Mouse (Mus musculus): ENCODE data around the gene Wnk2.

Wnk2 gene

DNA sequence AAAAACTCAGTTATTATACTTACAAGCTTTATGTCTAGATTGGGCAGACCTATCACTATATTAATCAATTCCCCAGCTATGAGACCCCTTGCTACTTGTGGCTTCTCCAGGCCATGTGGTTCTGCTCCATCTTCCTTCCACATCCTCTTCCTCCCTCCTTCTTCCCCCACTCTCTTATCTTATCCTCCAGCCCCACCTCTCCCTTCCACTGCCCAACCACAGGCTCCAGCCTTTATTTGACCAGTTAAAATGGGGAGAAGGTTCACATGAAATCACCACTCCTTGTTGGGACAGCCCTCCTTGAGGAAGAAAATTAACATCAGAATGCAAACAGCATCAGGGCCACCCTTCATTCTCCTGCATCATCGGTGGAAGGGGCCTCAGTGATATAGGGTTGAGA lies 32.9 kb upstream of the Wnk2 start:
- in situ Hi-C loops (cut with MboI; ENCODE audit: unreplicated experiment in 2 of 2): loop anchor here in 1 of 2 experiments (25.0 kb wide), 1 partner anchor 318 kb away; the partner anchor contains the start of gene Phf2

DNA sequence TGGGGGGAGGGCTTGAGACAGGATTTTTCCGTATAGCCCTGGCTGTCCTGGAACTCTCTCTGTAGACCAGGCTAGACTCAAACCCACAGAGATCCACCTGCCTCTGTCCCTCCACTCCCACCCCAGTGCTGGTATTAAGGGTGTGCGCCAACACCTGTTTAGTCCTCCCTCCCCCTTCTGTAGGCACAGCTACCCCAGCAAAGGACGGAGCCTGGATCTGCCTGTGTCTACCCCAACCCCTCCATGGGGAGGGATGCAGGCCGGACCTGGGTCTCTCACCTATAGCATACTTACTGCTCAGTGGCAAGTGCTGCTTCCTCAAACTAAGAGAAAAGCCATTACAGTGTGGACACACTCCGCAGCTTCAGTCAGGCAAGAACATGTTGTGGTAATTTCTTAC lies 32.5 kb upstream of the Wnk2 start:
- in situ Hi-C loops (cut with MboI; ENCODE audit: unreplicated experiment in 2 of 2): loop anchor here in 1 of 2 experiments (25.0 kb wide), 1 partner anchor 318 kb away; the partner anchor contains the start of gene Phf2

DNA sequence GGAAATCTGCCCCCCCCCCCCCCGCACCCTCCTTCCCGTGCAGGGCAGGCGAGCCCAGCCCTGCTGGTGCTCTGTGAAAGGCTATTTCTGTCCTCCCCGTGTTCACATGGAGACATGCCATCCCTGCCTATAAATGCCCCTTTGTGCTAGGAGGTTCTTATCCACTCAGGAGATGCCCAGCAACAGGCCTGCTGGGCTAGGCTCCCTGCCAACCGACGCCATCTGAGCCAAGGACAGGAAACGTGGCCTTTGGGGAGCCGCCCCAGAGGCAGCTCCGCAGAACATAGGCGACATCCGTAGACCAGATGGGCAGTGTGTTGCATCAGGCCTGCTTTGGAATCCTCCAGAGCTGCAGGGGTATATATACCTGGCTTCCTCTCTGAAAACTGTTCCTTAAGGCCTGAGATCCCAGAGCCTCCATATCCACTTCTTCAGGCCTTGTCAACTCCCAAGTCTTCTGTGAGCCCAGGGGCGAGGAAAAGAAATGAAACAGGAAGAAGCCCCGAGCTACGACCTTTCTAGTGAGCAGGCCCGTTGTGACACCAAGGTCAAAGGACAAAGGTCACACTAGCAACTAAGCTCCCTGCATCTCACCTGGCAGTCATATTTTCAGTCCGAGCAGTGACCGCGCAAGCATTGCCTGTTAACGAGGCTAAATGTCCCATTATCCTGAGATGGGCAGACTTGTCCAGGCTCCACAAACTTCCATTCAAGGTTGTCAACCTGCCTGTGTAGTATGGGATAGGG lies 31.2 kb upstream of the Wnk2 start:
- in situ Hi-C loops (cut with MboI; ENCODE audit: unreplicated experiment in 2 of 2): loop anchor here (10.0 to 25.0 kb wide), 2 partner anchors 124 to 317 kb away; partner anchors contain the start of gene Phf2 (in 1 of the 2)

DNA sequence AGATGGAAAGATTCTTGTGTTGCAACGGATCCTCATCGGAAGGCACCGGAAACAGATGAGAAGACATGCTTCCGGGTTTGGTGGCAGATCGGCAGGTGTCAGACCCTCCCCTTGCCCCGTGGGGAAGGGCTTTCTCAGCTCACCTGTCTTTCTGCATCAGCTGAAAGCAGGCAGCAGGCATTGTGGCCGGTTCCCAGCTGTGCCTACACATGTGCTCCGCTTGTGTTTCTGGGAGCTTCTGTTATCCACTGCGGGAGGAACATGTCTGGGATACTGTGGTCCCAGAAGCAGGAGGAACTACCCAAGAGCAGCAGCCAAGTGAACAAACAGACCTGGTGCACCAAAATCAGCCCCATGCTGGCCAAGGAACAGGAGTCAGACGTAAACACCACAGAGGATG lies 27.7 kb upstream of the Wnk2 start:
- in situ Hi-C loops (cut with MboI; ENCODE audit: unreplicated experiment in 2 of 2): loop anchor here (10.0 to 25.0 kb wide), 2 partner anchors 121 to 313 kb away; partner anchors contain the start of gene Phf2 (in 1 of the 2)

DNA sequence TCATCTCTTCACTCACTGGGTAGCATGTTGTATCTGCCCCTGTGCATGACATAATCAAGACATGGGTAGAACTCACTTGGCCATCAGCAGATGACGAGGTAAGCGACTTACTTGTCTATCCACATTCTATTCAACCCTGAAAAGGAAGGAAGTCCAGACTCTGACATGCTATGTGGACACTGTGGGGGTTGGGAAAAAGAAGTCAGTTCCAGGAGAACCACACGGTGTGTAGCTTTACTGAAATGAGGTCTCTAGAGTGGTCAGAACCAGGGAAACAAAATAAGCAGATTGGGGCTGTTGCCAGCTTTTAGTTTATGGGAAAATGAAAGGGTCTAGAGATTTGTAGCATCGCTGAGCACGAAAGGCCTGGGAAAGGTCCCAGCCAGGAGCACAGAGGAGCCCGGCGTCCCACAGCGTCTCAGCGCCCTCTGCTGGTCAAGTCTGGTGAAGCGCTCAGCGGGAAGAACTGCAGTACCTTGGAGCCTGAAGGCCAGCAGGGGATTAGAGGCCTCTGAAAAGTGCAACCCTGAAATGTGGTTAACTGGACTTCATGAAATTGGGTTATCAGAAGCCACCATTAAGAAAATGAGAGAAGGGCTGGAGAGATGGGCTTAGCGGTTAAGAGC lies 25.3 kb upstream of the Wnk2 start:
- in situ Hi-C loops (cut with MboI; ENCODE audit: unreplicated experiment in 2 of 2): loop anchor here (5.0 to 25.0 kb wide), 3 partner anchors 118 to 521 kb away; no protein-coding TSS in a partner anchor

DNA sequence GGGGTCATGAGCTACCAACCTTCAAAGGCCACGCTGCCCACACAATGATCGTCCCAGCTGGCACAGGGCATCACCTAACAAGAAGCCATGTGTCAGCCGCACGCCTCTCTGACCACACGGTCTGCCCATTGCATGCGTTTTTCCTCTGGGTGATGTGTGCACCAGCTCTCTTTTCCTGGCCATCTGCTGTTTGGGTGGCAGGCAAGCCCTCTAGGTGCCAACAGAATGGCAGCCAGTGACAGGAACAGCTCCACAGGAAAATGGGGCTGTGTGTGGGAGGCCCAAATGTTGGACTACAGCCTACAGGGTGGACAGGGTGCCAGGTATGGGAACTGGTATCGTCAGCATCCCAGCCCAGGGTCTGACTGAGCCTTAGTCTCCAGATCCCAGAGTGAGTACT lies 24.5 kb upstream of the Wnk2 start:
- in situ Hi-C loops (cut with MboI; ENCODE audit: unreplicated experiment in 2 of 2): loop anchor here (5.0 to 25.0 kb wide), 3 partner anchors 118 to 520 kb away; no protein-coding TSS in a partner anchor

DNA sequence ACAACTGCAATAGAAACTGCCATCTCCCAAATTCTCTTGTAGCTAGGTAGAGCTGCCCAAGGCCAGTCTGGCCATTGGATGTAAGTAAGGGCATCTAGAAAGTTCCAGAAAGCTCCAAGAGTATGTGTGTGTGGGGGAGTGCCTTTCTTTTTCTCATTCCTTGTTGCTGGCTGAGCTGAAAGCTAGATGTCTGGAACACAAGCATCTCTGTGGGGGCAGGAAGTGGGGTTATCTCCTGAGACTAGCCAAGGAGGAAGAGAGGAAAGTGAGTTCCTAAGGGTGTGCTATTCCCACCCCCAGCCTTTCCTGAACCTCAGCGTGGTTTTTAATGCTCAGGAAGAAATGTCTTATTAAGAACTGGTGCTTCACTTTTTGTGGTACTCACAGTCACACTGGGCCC lies 23.9 kb upstream of the Wnk2 start:
- in situ Hi-C loops (cut with MboI; ENCODE audit: unreplicated experiment in 2 of 2): loop anchor here (5.0 to 25.0 kb wide), 3 partner anchors 117 to 519 kb away; no protein-coding TSS in a partner anchor

DNA sequence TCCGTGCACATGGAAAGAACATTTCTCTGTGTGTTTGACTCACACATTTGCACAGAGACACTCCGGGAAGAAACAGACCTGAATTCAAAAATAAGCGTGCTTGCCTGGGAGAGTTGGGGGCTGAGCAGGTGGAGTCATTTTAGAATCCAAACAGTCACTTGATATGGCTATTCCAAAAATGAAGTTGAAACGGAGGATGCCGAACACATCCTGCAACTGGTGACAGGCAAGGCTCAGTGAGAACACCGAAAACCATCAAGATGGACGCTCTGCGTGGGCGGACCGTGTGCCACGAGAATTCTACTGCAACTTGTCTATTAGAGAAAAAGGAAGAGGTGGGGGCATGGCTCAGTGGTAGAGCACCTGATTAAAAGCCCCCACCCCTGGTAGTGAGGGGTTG lies 22.8 kb upstream of the Wnk2 start:
- in situ Hi-C loops (cut with MboI; ENCODE audit: unreplicated experiment in 2 of 2): loop anchor here (5.0 to 25.0 kb wide), 3 partner anchors 116 to 518 kb away; no protein-coding TSS in a partner anchor

DNA sequence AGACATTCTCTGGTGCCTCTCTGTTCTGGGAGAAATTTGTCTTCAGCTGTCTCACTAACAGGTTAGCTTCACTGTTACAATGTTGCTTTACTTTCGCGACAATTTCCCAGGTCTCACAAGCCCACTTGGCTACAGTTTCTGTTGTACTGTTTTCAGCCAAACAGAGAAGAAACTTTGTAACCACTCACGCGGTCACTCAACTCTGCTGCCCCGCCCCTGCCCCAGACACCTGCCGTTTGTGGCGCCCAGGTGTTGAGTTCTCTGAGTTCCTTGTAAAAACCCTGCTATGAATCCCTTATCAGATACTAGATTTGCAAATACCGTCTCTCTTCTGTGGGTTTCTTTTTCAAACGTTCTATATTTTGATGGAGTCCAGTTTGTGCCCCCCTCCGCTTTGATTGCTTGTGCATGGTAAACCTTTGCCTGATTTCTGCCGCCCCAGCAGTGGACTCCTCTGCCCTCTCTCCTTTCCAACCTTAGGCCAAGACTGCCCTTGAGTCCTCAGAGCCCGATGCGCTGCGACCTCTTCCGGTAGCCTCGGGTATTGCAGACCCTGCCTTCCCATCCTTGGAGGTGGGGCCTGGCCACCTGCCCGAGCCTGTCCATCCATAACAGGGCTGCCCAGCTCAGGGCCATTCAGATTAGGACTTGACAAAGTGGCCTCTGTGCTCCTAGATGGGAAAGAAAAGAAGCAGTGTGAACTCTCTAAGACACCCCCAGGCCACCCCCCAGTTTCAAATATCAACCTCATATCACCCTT lies 21.8 kb upstream of the Wnk2 start:
- in situ Hi-C loops (cut with MboI; ENCODE audit: unreplicated experiment in 2 of 2): loop anchor here (5.0 to 25.0 kb wide), 5 partner anchors 115 to 645 kb away; no protein-coding TSS in a partner anchor

DNA sequence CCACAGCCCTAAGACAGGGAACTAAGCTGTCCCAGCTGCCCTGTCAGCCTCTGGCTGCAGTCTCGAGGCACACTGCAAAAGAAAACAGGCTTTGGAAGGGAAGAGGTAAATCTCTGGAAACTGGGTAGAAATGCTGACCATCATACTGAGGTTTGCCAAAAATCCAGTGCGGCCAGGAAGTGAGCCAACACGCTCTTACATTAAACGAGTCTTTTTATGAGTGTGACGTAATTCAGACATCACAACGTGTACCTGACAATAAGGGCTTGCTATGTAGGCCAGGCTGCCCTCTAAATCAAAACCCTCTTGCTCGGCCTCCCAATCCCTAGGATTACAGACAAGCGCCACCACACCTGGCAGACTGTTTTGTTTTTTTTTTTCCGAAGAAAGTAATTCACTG lies 19.3 kb upstream of the Wnk2 start:
- in situ Hi-C loops (cut with MboI; ENCODE audit: unreplicated experiment in 2 of 2): loop anchor here (10.0 to 25.0 kb wide), 3 partner anchors 355 to 642 kb away; no protein-coding TSS in a partner anchor

DNA sequence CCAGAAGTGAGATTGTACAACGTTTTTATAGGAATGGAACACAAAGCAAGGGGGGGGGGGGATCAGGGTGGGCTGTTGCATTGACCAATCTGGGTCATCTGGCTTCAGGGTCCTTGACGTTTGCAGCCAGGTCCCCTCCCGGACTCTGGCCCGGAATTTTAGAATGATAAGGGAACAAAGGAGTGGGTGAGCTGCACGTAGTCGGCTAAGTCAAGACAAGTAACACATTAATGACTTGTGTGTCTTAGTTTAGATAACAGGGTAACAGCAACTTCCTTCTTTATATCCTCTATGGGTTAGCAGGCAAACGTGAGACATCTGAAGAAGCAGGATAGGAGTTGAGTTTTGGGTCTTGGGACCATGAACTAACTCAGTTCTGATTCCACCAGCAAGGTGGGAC lies 15.8 kb upstream of the Wnk2 start:
- in situ Hi-C loops (cut with MboI; ENCODE audit: unreplicated experiment in 2 of 2): loop anchor here (10.0 to 25.0 kb wide), 3 partner anchors 351 to 639 kb away; no protein-coding TSS in a partner anchor

DNA sequence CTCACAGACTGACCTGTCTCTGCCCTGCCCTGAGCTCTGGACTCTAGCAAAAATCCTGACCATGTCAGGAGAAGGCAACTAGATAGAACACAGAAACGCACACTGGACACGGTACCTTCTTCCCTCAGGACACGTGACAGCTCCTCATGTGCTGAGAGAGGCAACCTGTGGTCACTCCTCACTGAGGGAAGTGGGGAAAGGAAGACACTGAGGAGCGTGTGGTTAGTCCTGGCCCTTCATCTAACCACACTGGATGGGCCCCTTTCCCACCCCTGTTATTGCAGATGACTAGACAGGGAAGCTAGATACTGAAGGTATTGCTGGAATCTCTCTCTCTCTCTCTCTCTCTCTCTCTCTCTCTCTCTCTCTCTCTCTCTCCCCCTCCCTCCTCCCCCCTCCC lies 14.9 kb upstream of the Wnk2 start:
- in situ Hi-C loops (cut with MboI; ENCODE audit: unreplicated experiment in 2 of 2): loop anchor here (10.0 to 25.0 kb wide), 3 partner anchors 350 to 638 kb away; no protein-coding TSS in a partner anchor

DNA sequence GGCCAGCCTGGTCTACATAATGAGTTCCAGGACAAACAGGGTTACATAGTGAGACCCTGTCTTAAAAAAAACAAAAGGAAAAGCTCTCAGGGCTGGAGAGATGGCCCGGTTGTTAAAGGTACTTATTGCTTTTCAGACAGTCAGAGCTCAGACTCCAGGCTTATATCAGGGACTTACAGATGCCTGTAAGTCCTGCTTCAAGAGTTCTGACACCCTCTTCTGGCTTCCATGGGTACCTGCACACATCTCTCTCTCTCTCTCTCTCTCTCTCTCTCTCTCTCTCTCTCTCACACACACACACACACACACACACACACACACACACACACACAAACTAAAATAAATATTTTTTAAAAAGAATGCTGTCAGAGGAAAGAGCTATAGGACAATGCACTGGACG lies 13.4 kb upstream of the Wnk2 start:
- in situ Hi-C loops (cut with MboI; ENCODE audit: unreplicated experiment in 2 of 2): loop anchor here (10.0 to 25.0 kb wide), 3 partner anchors 349 to 636 kb away; no protein-coding TSS in a partner anchor

DNA sequence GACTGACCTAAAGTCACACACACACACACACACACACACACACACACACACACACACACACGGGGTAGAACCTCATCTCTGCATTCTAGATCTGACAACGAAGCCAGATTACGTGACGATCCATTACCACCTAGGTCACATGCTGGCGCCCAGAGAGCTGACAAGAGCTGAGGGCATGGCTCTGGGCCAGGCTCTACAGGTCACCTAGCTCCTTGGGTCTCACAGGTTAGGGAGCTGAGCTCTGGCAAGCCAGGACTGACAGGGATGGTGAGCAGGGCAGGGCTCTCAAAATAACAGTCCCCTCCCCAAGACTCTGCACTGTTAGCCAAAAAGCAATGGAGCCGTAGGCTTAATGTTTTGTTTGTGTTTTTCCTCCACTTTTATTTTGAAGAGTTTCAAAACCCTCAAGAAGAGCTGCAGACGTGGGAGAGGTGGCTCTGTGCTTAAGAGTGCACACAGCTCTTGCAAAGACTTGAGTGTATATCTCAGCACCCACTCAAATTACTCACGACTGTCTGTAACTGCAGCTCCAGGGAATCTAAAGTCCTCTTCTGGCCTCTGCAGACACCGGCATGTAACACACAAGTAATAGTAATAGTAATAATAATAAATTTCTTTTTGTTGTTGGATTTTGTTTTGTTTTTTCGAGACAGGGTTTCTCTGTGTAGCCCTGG lies 10.4 kb upstream of the Wnk2 start:
- in situ Hi-C loops (cut with MboI; ENCODE audit: unreplicated experiment in 2 of 2): loop anchor here in 1 of 2 experiments (25.0 kb wide), 1 partner anchor 346 kb away; no protein-coding TSS in a partner anchor

DNA sequence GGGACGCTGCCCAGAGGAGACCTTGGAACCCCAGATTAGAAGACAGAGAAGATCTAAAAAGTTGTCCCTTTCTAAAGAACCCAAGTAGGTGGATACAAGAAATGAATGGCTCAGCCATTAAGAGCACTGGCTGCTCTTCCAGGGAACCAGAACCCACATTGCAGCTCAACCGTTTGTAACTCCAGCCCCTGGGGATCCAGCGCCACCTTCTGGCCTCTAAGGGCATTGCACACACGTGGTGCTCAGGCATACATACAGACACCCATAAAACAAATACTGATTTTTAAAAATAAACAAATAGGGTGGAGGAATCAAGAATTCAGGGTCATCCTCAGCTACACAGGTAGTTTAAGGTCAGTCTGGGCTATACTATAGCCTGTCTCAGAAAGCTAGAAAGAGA lies 8.8 kb upstream of the Wnk2 start:
- in situ Hi-C loops (cut with MboI; ENCODE audit: unreplicated experiment in 2 of 2): loop anchor here in 1 of 2 experiments (25.0 kb wide), 1 partner anchor 344 kb away; no protein-coding TSS in a partner anchor

DNA sequence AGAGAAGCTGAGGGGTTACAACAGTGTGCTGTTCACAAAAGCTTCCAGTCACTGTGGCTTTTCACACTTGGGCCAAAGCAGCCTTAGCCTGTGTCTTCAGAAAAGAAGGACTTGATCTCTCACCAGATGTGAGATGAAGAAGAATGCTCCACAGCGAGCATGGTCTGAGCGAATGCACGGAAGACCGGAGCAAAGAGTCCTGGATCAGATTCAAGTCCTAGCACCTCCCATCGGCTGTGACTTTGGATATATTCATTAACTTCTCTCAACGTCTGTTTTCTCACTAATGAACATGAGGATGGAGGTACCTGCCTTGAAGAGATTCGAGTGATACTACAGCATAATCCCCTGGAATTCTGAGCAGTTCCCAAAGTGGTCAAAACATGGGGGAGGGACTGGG lies 6.8 kb upstream of the Wnk2 start:
- in situ Hi-C loops (cut with MboI; ENCODE audit: unreplicated experiment in 2 of 2): loop anchor here in 1 of 2 experiments (25.0 kb wide), 1 partner anchor 342 kb away; no protein-coding TSS in a partner anchor

DNA sequence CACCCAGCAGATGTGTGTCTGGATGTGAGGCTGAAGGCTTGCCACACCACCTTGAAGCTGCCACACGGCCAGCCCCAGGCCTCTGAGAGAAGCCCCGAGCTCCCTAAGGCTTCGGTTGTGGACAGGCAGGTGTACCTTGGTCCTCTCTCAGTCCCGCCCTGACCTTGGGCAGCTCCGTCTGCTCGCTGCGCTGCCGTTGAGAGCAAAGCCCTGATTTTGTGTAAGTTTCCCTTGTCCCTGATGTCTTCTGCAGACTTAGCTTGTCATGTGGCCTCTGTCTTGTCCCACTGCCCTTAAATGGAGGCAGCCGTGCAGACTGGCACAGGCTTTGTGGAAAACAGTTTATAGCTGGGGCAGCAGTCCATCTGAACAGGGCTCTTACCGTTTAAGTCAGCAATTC lies 6.2 kb upstream of the Wnk2 start:
- in situ Hi-C loops (cut with MboI; ENCODE audit: unreplicated experiment in 2 of 2): loop anchor here in 1 of 2 experiments (25.0 kb wide), 1 partner anchor 342 kb away; no protein-coding TSS in a partner anchor

DNA sequence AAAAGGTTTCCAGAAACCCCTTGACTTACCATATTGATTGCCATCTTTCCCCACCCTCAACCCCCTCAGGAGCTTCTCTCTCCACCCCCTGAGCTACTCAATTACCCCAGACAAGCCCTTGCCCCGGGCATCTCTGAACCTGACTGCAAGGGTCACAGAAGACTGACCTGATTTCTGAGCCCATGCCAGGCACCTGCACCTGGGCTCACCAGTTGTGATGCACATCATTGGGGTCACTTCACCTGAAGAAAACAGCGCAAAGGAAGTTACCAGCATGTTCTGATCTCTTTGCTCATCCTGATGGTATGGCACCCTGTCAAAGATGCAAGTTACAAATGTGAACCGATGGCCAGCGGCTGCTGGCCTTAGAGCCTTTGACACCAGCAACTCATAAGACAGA lies 873 bp upstream of the Wnk2 start:
- in situ Hi-C loops (cut with MboI; ENCODE audit: unreplicated experiment in 2 of 2): no loop called here

DNA sequence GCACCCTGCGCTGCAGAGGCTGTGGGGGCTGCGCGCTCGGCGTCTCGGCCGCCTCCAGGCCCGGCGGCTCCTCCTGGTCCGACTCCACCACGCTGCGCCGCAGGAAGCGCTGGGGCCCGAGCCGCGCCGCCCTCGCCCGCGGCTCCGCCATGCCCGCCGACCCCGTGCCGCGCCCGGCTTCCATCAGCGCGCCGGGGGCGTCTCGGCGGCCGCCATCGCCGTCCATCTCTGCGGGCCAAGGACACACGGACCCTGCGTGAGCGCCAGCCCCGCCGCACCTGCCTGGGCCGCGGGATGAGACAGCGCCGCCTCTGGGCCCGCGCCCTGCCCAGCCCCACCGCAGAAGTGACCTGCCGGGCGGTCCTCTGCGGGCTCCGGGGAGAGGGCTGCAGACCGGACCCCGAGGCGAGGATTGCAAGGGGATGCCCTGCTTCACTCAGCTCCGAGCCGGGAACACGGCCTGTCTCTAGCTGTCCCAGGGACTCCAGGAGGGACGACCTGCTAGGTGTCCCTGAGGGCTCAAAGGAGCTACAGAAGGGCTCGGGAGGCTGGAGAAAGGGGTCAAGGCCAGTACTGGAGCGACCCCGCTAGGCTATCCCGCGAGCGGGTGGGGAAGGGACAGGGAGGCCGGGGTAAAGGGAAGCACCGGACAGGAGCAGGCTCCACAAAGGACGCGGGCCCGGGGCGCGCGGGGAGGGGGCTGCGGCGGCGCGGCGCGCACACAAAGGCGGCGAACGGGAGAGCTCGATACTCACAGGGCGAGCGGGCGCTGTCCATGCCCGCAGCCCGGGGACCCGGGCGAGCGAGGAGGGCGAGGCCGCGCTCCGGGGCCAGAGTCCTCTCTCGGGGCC lies 582 bp downstream of the Wnk2 start:
- in situ Hi-C loops (cut with MboI; ENCODE audit: unreplicated experiment in 2 of 2): no loop called here

All from v-Abl transformed pro-B cells (cell line).